Mouse (Mus musculus) CH12.LX (cell line): ENCODE data around the gene Myrfl. TPM values are rescaled to one million over a fixed set of nuclear protein-coding genes. Genes with fewer than 3 reads are reported as not detected.

Source experiments
- DNase-seq: peaks from one replicate; pipeline ENCODE4 v3.0.0-alpha.2; 2013; ENCODE audit errors: extremely low read depth
- H3K27ac ChIP-seq: 2 replicates; pipeline ENCODE4 v1.5.1; 2012; ENCODE audit warnings: low read depth, mild to moderate bottlenecking, control low read depth, moderate library complexity; ENCODE audit not compliant: insufficient read depth
- H3K27me3 ChIP-seq: replicated peaks from 2 replicates; pipeline ENCODE3; 2012; ENCODE audit warnings: inconsistent platforms
- H3K36me3 ChIP-seq, 2 experiments: replicated peaks in 1 of 2; 2 replicates each; pipeline versions ENCODE3 to v1.6.1; 2012; ENCODE audit warnings: inconsistent platforms in 1 of 2, low read length in 1 of 2, mild to moderate bottlenecking in 1 of 2, mixed read lengths in 1 of 2, moderate library complexity in 1 of 2; ENCODE audit not compliant: control insufficient read depth in 1 of 2, insufficient read depth in 1 of 2
- H3K4me1 ChIP-seq, 2 experiments: 2 replicates each; pipeline ENCODE4 v1.6.1; 2012; ENCODE audit warnings: inconsistent platforms in 1 of 2, moderate library complexity in 1 of 2; ENCODE audit not compliant: insufficient read depth in 2 of 2, control insufficient read depth in 1 of 2
- H3K4me2 ChIP-seq: 2 replicates; pipeline ENCODE4 v1.6.1; 2012; ENCODE audit warnings: low read depth, mild to moderate bottlenecking, control low read depth; ENCODE audit not compliant: poor library complexity, insufficient read depth, severe bottlenecking
- H3K4me3 ChIP-seq, 3 experiments: fragments of 150-350 bp in 1 of 3; sonication (generic) in 1 of 3; replicated peaks in 1 of 3; 2 replicates each; pipeline versions ENCODE3 to v1.5.1; 2011 to 2012; ENCODE audit warnings: low read depth in 2 of 3, low read length in 2 of 3, mild to moderate bottlenecking in 2 of 3, moderate library complexity in 2 of 3, control low read depth in 1 of 3, improper control_type of control experiment in 1 of 3, inconsistent platforms in 1 of 3, mixed read lengths in 1 of 3; ENCODE audit not compliant: poor library complexity in 1 of 3
- H3K79me2 ChIP-seq: replicated peaks from 2 replicates; pipeline ENCODE4 v1.6.1; 2012; ENCODE audit warnings: mild to moderate bottlenecking, moderate library complexity; ENCODE audit not compliant: control insufficient read depth, poor library complexity, insufficient read depth, severe bottlenecking; ENCODE audit errors: extremely low read depth
- H3K9ac ChIP-seq: 2 replicates; pipeline ENCODE4 v1.6.1; 2012; ENCODE audit warnings: low read depth, mild to moderate bottlenecking, control low read depth, moderate library complexity; ENCODE audit not compliant: insufficient read depth
- H3K9me3 ChIP-seq: replicated peaks from 2 replicates; pipeline ENCODE3; 2012; ENCODE audit warnings: low read length, inconsistent platforms, mixed read lengths
- BHLHE40 ChIP-seq: IDR thresholded peaks from 2 replicates; pipeline ENCODE4 v1.6.1; 2011; ENCODE audit warnings: mild to moderate bottlenecking, low read depth, low read length, improper control_type of control experiment
- CHD1 ChIP-seq: IDR thresholded peaks from 2 replicates; pipeline ENCODE4 v1.6.1; 2012; ENCODE audit warnings: low read depth, low read length, improper control_type of control experiment, inconsistent platforms
- CTCF ChIP-seq, 2 experiments: IDR thresholded peaks in 1 of 2; conservative IDR thresholded peaks in 1 of 2; 2 replicates each; pipeline ENCODE4 v1.5.1; 2011 to 2012; ENCODE audit warnings: low read depth in 2 of 2, low read length in 2 of 2, improper control_type of control experiment in 1 of 2, inconsistent platforms in 1 of 2, mild to moderate bottlenecking in 1 of 2, moderate library complexity in 1 of 2
- ELF1 ChIP-seq: IDR thresholded peaks from 2 replicates; pipeline ENCODE4 v1.6.1; 2014; ENCODE audit warnings: low read depth, mild to moderate bottlenecking, inconsistent platforms, low read length, improper control_type of control experiment
- EP300 ChIP-seq: IDR thresholded peaks from 2 replicates; pipeline ENCODE4 v1.6.1; 2011; ENCODE audit warnings: low read length, improper control_type of control experiment
- IRF4 ChIP-seq: IDR thresholded peaks from 2 replicates; pipeline ENCODE4 v1.6.1; 2014; ENCODE audit warnings: low read depth, mild to moderate bottlenecking, inconsistent platforms, low read length, improper control_type of control experiment
- JUN ChIP-seq: IDR thresholded peaks from 2 replicates; pipeline ENCODE4 v1.6.1; 2011; ENCODE audit warnings: low read depth, mild to moderate bottlenecking, low read length, improper control_type of control experiment, moderate library complexity; ENCODE audit not compliant: insufficient read depth
- KAT2A ChIP-seq: IDR thresholded peaks from 2 replicates; pipeline ENCODE4 v1.6.1; 2012; ENCODE audit warnings: low read length, improper control_type of control experiment, inconsistent platforms; ENCODE audit not compliant: insufficient replicate concordance
- MAFK ChIP-seq: IDR thresholded peaks from 2 replicates; pipeline ENCODE4 v1.6.1; 2011; ENCODE audit warnings: low read length, improper control_type of control experiment; ENCODE audit not compliant: insufficient replicate concordance
- MAZ ChIP-seq: IDR thresholded peaks from 2 replicates; pipeline ENCODE4 v1.6.1; 2012; ENCODE audit warnings: low read depth, mild to moderate bottlenecking, inconsistent platforms, low read length, improper control_type of control experiment, moderate library complexity
- MYC ChIP-seq: IDR thresholded peaks from 2 replicates; pipeline ENCODE4 v1.6.1; 2011; ENCODE audit warnings: low read depth, mild to moderate bottlenecking, improper control_type of control experiment, low read length
- NRF1 ChIP-seq: IDR thresholded peaks from 2 replicates; pipeline ENCODE4 v1.6.1; 2014; ENCODE audit warnings: low read depth, mild to moderate bottlenecking, inconsistent platforms, low read length, improper control_type of control experiment, moderate library complexity
- PAX5 ChIP-seq: IDR thresholded peaks from 2 replicates; pipeline ENCODE4 v1.6.1; 2012; ENCODE audit warnings: low read length, inconsistent platforms, mixed read lengths
- POLR2A ChIP-seq: IDR thresholded peaks from 2 replicates; pipeline ENCODE4 v1.6.1; 2011; ENCODE audit warnings: low read depth, mild to moderate bottlenecking, improper control_type of control experiment, low read length
- RAD21 ChIP-seq: IDR thresholded peaks from 2 replicates; pipeline ENCODE4 v1.6.1; 2011; ENCODE audit warnings: low read depth, mild to moderate bottlenecking, low read length, improper control_type of control experiment, moderate library complexity
- SIN3A ChIP-seq: IDR thresholded peaks from 2 replicates; pipeline ENCODE4 v1.6.1; 2012; ENCODE audit warnings: low read length, improper control_type of control experiment, inconsistent platforms
- SMC3 ChIP-seq: IDR thresholded peaks from 2 replicates; pipeline ENCODE4 v1.6.1; 2011; ENCODE audit warnings: low read depth, low read length, improper control_type of control experiment
- TCF12 ChIP-seq: IDR thresholded peaks from 2 replicates; pipeline ENCODE4 v1.6.1; 2014; ENCODE audit warnings: low read depth, mild to moderate bottlenecking, inconsistent platforms, low read length, improper control_type of control experiment
- ZC3H11A ChIP-seq: IDR thresholded peaks from 2 replicates; pipeline ENCODE4 v1.6.1; 2012; ENCODE audit warnings: low read depth, mild to moderate bottlenecking, inconsistent platforms, low read length, improper control_type of control experiment
- dilution Hi-C: fragments of 300-500 bp; cut with MboI; formaldehyde crosslinking; loops from 2 replicates; pipeline ENCODE4 v1.14.3; 2020; ENCODE audit warnings: low sequenced_read_pairs; ENCODE audit not compliant: extremely low pct_unique_long_range_greater_than_20kb, extremely low pct_ligation_motif_present
- in situ Hi-C: fragments of 300-500 bp; cut with MboI; formaldehyde crosslinking; loops from 3 replicates; pipeline ENCODE4 v1.14.3; 2019; ENCODE audit warnings: low sequenced_read_pairs, low pct_ligation_motif_present, low pct_unique_long_range_greater_than_20kb, mixed read lengths
- polyA plus RNA-seq: library from polyadenylated mRNA; unstranded; fragments of >175 nt; gene quantifications from 2 replicates; pipeline ENCODE4 v1.2.1, GENCODE M21; 2012; ENCODE audit warnings: low read depth; ENCODE audit not compliant: insufficient read length
- total RNA-seq, 2 experiments: library from RNA; depleted of rRNA; stranded (reverse); fragments of 300-350 nt in 1 of 2; fragments of >200 nt in 1 of 2; gene quantifications; 2 replicates each; pipeline ENCODE4 v1.2.3; 2012 to 2014

Myrfl gene
- total and polyA plus RNA-seq, 3 experiments, result not detected

DNA sequence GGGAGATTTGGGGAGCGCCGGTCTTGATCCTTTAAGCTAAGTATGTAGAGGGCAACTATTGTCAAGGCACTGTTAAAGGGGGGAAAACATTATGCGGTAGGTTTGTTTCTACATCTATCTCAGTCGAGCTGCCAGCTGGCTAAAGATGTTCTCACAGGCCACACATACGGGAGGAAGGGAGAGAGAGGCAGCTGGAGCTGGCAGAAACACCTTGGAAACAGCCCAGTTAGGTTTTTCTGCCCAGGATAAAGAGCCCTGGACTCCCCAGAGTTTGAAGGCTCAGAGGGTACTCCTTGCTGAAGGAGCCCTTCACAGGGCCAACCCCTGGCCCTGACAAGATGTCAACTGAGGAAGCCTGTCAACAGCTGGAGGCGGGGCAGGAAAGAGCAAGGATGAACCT, 100.7 kb downstream of the Myrfl start:
- dilution Hi-C loops (no loop called here), in situ Hi-C loops (no loop called here)
- H3K79me2 ChIP-seq, result no peaks in the 10 kb centered on the region
- DNase-seq, result no peak
- no peak for TF ChIP-seq BHLHE40
- TF ChIP-seq KAT2A, result no peak
- TF ChIP-seq MYC, result no peak
- no peak for TF ChIP-seq NRF1
- no peak for TF ChIP-seq MAFK
- TF ChIP-seq IRF4, result no peak
- TF ChIP-seq ZC3H11A, result no peak
- TF ChIP-seq CHD1, result no peak
- no peak overlapping the region for H3K9ac ChIP-seq
- no peaks in the 10 kb centered on the region for H3K4me1 ChIP-seq
- H3K4me2 ChIP-seq, result no peak overlapping the region
- peaks cover 3% of the 10 kb centered on the region for H3K27me3 ChIP-seq
- H3K9me3 ChIP-seq, result peaks cover 3% of the 10 kb centered on the region
- no peak overlapping the region for H3K27ac ChIP-seq
- no peaks in the 10 kb centered on the region for H3K36me3 ChIP-seq
- no peak overlapping the region for H3K4me3 ChIP-seq

- Histone ChIP-seq H3K9ac (no peak overlapping the region), H3K9me3 (no peaks in the 10 kb centered on the region), H3K79me2 (no peaks in the 10 kb centered on the region), H3K27ac (no peak overlapping the region), H3K4me3 (no peak overlapping the region), H3K4me2 (no peak overlapping the region), H3K27me3 (no peaks in the 10 kb centered on the region), H3K36me3 (no peaks in the 10 kb centered on the region), H3K4me1 (no peaks in the 10 kb centered on the region)
- dilution Hi-C loops, result no loop called here
- in situ Hi-C loops, result no loop called here
- peak; percentile 58 for DNase-seq
- TF ChIP-seq EP300 (no peak), CHD1 (no peak), POLR2A (no peak), RAD21 (peak; percentile 83), MAZ (no peak), NRF1 (no peak), CTCF (conservative IDR thresholded peaks at IDR 0.05 in 1 of 2, IDR thresholded peaks at IDR 0.05 in 1 of 2; ENCODE audit: low read depth in 2 of 2, low read length in 2 of 2) (peak; percentile 33 to 72; a peak in 3 of 4 replicates), SMC3 (peak; percentile 79), TCF12 (no peak), SIN3A (no peak), ZC3H11A (peak; percentile 19; the same call in 1 of the 2 replicates), PAX5 (no peak), JUN (no peak), ELF1 (no peak), MYC (no peak)
Observed at GRCm38 (mm10) chr10:116789096-116789495, 107.6 kb downstream of the Myrfl start.
